Mouse (Mus musculus) heart, embryonic 10.5 days (tissue): ENCODE data around the gene Robo2. TPM values are rescaled to one million over a fixed set of nuclear protein-coding genes. Genes with fewer than 3 reads are reported as not detected.

Experiments used
- DNase-seq: peaks from one replicate; pipeline ENCODE4 v3.0.0-alpha.2; 2017; ENCODE audit warnings: low spot score
- H3K27ac ChIP-seq: fragments of 300-500 bp; sonication (generic); 2 replicates; pipeline ENCODE4 v1.5.1; 2016; ENCODE audit warnings: mild to moderate bottlenecking
- H3K27me3 ChIP-seq: fragments of 300-500 bp; sonication (generic); 2 replicates; pipeline ENCODE4 v1.6.1; 2016; ENCODE audit warnings: mild to moderate bottlenecking; ENCODE audit not compliant: poor library complexity, insufficient read depth, severe bottlenecking
- H3K36me3 ChIP-seq: fragments of 300-500 bp; sonication (generic); 2 replicates; pipeline ENCODE4 v1.6.1; 2016; ENCODE audit warnings: mild to moderate bottlenecking, moderate library complexity
- H3K4me1 ChIP-seq: fragments of 300-500 bp; sonication (generic); 2 replicates; pipeline ENCODE4 v1.6.1; 2016; ENCODE audit warnings: mild to moderate bottlenecking
- H3K4me3 ChIP-seq: fragments of 300-500 bp; sonication (generic); 2 replicates; pipeline ENCODE4 v1.5.1; 2016; ENCODE audit warnings: mild to moderate bottlenecking, moderate library complexity
- H3K9me3 ChIP-seq: fragments of 300-500 bp; sonication (generic); 2 replicates; pipeline ENCODE4 v1.6.1; 2016; ENCODE audit warnings: mild to moderate bottlenecking, moderate library complexity
- WGBS: fragments of 180-500 bp; shearing (Covaris S2); methylation state at CpG from one replicate; pipeline ENCODE4 v1.1.7; 2016; 5-methylcytosine and 5-hydroxymethylcytosine counted together
- polyA plus RNA-seq: library from polyadenylated mRNA; unstranded; fragments of >200 nt; fragmentation: Nextera tagmentation; extraction: Ambion mirVana; gene quantifications from 2 replicates; pipeline ENCODE4 v1.2.1, GENCODE M21; 2016

Gene Robo2
- polyA plus RNA-seq, 1 experiment from 2014 or later: 24.3 TPM

DNA sequence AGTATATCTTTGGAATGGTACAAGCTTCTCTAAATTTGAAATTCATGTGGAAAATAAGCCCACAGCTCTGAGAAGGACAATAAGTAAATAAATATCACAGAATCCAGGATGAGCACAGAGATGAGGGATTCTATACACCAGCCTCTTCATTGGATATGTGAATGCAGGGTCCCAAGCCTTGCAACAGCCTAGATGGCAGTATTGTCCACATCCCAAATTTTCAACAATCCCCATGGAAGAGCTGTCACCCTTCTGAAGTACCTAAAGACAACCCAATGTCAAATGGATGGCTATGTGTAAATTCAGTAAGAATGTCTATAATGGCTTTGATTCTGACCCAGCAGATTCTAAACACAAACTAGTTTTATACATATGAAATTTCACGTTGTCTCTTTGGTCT lies 3.1 kb downstream of the Robo2 start:
- no peaks in the 10 kb centered on the region for H3K36me3 ChIP-seq
- H3K4me3 ChIP-seq: no peak overlapping the region
- H3K9me3 ChIP-seq: no peaks in the 10 kb centered on the region
- H3K4me1 ChIP-seq: 0 out of 2 replicates have a peak, but pooled peaks cover 3% of the 10 kb centered on the region
- H3K27me3 ChIP-seq: no peaks in the 10 kb centered on the region
- no peak overlapping the region for H3K27ac ChIP-seq
- WGBS: 67% methylated on average over 1 of the region's 1 CpGs
- no peak for DNase-seq

- H3K4me1 ChIP-seq: no peaks in the 10 kb centered on the region
- no peak overlapping the region for H3K4me3 ChIP-seq
- no peaks in the 10 kb centered on the region for H3K27me3 ChIP-seq
- H3K9me3 ChIP-seq: no peaks in the 10 kb centered on the region
- no peak for DNase-seq
- no peak overlapping the region for H3K27ac ChIP-seq
- H3K36me3 ChIP-seq: no peaks in the 10 kb centered on the region
- WGBS: 78% methylated on average over 2 of the region's 2 CpGs
Observed at GRCm38 (mm10) chr16:74397291-74397690, 14.3 kb downstream of the Robo2 start.

GRCm38 (mm10) chr16:74395678-74396077 lies 15.9 kb downstream of the Robo2 start:
- H3K9me3 ChIP-seq: no peaks in the 10 kb centered on the region
- 78% methylated on average over 2 of the region's 2 CpGs for WGBS
- H3K4me3 ChIP-seq: no peak overlapping the region
- no peaks in the 10 kb centered on the region for H3K4me1 ChIP-seq
- no peak for DNase-seq
- no peaks in the 10 kb centered on the region for H3K27me3 ChIP-seq
- no peaks in the 10 kb centered on the region for H3K36me3 ChIP-seq
- no peak overlapping the region for H3K27ac ChIP-seq

DNA sequence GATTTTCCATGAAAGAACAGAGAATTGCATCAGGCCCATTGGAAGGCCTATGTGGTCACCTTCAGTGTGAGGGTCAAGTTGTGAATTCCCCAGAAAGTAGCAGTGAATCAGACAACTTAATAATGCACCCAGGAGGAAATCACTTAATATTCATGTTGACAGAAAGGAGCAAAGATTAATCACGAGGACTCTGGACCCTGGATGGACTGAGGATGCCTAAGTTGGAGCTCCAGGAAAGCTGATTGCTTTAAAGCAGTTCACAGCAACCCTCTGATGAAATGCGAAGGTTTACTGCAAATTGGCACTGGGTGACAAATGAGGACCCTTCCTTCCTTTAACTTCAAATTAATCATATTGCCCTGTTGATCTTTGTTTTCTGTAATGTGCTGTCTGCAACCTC lies 32.2 kb downstream of the Robo2 start:
- H3K36me3 ChIP-seq: no peaks in the 10 kb centered on the region
- no peaks in the 10 kb centered on the region for H3K27me3 ChIP-seq
- 60% methylated on average over 2 of the region's 2 CpGs for WGBS
- no peak overlapping the region for H3K27ac ChIP-seq
- no peak for DNase-seq
- no peaks in the 10 kb centered on the region for H3K9me3 ChIP-seq
- H3K4me3 ChIP-seq: no peak overlapping the region
- no peaks in the 10 kb centered on the region for H3K4me1 ChIP-seq

- Histone ChIP-seq H3K36me3 (no peaks in the 10 kb centered on the region), H3K27me3 (no peaks in the 10 kb centered on the region), H3K27ac (no peak overlapping the region), H3K4me1 (no peaks in the 10 kb centered on the region), H3K9me3 (no peaks in the 10 kb centered on the region), H3K4me3 (no peak overlapping the region)
- no peak for DNase-seq
- 79% methylated on average over 12 of the region's 12 CpGs for WGBS
Observed at GRCm38 (mm10) chr16:74375342-74375940, 36.2 kb downstream of the Robo2 start.

GRCm38 (mm10) chr16:74374540-74374939 lies 37.1 kb downstream of the Robo2 start:
- no peaks in the 10 kb centered on the region for H3K36me3 ChIP-seq
- no peak for DNase-seq
- no peak overlapping the region for H3K27ac ChIP-seq
- no peaks in the 10 kb centered on the region for H3K9me3 ChIP-seq
- H3K4me3 ChIP-seq: no peak overlapping the region
- 88% methylated on average over 5 of the region's 5 CpGs for WGBS
- H3K27me3 ChIP-seq: no peaks in the 10 kb centered on the region
- no peaks in the 10 kb centered on the region for H3K4me1 ChIP-seq

GRCm38 (mm10) chr16:74373407-74373806 lies 38.2 kb downstream of the Robo2 start:
- Histone ChIP-seq H3K36me3 (no peaks in the 10 kb centered on the region), H3K27me3 (no peaks in the 10 kb centered on the region), H3K4me1 (no peaks in the 10 kb centered on the region), H3K4me3 (no peak overlapping the region), H3K27ac (no peak overlapping the region), H3K9me3 (no peaks in the 10 kb centered on the region)
- no peak for DNase-seq
- 87% methylated on average over 3 of the region's 3 CpGs for WGBS

GRCm38 (mm10) chr16:74372876-74373275 lies 38.7 kb downstream of the Robo2 start:
- Histone ChIP-seq H3K4me3 (no peak overlapping the region), H3K27ac (no peak overlapping the region), H3K9me3 (no peaks in the 10 kb centered on the region), H3K27me3 (no peaks in the 10 kb centered on the region), H3K36me3 (no peaks in the 10 kb centered on the region), H3K4me1 (no peaks in the 10 kb centered on the region)
- DNase-seq: no peak
- WGBS: 83% methylated on average over 1 of the region's 1 CpGs

GRCm38 (mm10) chr16:74348437-74348836 lies 63.2 kb downstream of the Robo2 start:
- H3K27ac ChIP-seq: no peak overlapping the region
- no peaks in the 10 kb centered on the region for H3K9me3 ChIP-seq
- H3K4me1 ChIP-seq: no peaks in the 10 kb centered on the region
- WGBS: 71% methylated on average over 6 of the region's 6 CpGs
- H3K36me3 ChIP-seq: no peaks in the 10 kb centered on the region
- no peak for DNase-seq
- H3K27me3 ChIP-seq: no peaks in the 10 kb centered on the region
- H3K4me3 ChIP-seq: no peak overlapping the region

DNA sequence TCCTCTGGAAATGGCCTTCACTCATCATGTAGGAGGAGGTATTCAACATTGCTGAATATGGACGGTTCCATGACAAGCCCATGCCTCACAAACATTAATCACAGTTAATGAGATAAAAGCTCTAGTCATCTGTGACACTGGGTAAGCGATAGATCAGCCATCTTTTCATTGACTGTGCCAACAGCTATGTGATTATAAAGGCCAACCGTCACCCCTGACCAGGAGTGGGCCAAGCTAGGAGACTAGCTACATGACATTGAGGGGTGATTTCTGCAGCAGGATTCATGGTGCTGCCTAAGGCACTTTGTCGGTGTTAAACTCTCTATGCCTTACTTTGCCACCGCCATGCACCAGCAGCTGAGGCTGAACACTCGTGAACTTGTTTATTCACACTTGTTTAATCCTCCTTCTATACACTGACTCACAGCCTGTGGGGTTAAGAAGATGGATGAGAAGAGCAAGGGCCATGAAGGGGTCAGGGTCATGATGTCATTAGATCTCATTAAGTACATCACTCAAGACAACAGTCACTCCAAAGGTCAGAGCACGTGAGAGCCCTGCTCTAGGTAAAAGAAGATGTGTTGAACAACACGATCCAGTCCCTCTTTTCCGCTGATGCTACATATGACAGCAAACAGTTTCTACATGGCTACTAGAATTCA lies 72.5 kb downstream of the Robo2 start:
- Histone ChIP-seq H3K4me1 (no peaks in the 10 kb centered on the region), H3K36me3 (no peaks in the 10 kb centered on the region), H3K27ac (no peak overlapping the region), H3K4me3 (no peak overlapping the region), H3K27me3 (no peaks in the 10 kb centered on the region), H3K9me3 (no peaks in the 10 kb centered on the region)
- WGBS: 72% methylated on average over 9 of the region's 9 CpGs
- no peak for DNase-seq

GRCm38 (mm10) chr16:74321666-74322371 lies 89.8 kb downstream of the Robo2 start:
- no peaks in the 10 kb centered on the region for H3K4me1 ChIP-seq
- no peaks in the 10 kb centered on the region for H3K9me3 ChIP-seq
- no peak overlapping the region for H3K4me3 ChIP-seq
- WGBS: 69% methylated on average over 9 of the region's 9 CpGs
- H3K27me3 ChIP-seq: no peaks in the 10 kb centered on the region
- no peaks in the 10 kb centered on the region for H3K36me3 ChIP-seq
- DNase-seq: no peak
- no peak overlapping the region for H3K27ac ChIP-seq

- Histone ChIP-seq H3K9me3 (no peaks in the 10 kb centered on the region), H3K4me1 (no peaks in the 10 kb centered on the region), H3K27ac (no peak overlapping the region), H3K4me3 (no peak overlapping the region), H3K36me3 (no peaks in the 10 kb centered on the region), H3K27me3 (no peaks in the 10 kb centered on the region)
- 64% methylated on average over 7 of the region's 7 CpGs for WGBS
- no peak for DNase-seq
Observed at GRCm38 (mm10) chr16:74316150-74316549, 95.5 kb downstream of the Robo2 start.

DNA sequence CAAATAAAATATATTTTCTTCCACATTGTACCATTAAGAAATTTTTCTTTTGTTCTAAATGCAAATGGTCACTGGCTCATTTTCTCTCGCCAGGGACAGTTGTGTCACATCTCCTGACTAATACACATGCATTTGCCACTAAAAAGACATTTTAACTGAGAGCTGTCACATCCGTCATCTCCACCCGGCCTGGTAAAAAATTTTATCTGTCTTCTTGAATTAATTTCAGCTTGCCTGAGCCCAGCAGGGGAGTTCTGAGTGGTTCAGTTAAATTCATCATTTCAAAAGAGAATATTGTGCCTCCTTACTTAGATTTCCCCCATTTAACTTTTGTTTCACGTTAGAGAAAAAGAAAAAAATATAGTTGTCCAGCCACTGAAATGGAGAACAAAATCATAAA lies 98.4 kb downstream of the Robo2 start:
- Histone ChIP-seq H3K4me3 (no peak overlapping the region), H3K4me1 (no peaks in the 10 kb centered on the region), H3K27me3 (no peaks in the 10 kb centered on the region), H3K9me3 (no peaks in the 10 kb centered on the region), H3K36me3 (no peaks in the 10 kb centered on the region), H3K27ac (no peak overlapping the region)
- no peak for DNase-seq
- WGBS: 72% methylated on average over 4 of the region's 4 CpGs
